Mouse (Mus musculus) myocyte (in vitro differentiated cells): ENCODE measurements around the gene Tspyl2. TPM values are rescaled to one million over a fixed set of nuclear protein-coding genes. Genes with fewer than 3 reads are reported as not detected.
A peak's percentile ranks its signal among the peaks of the same experiment; 100 is the strongest.
"Not testable (repeated sequence)": the region's sequence is repeated elsewhere in the genome, so short reads cannot be mapped to it uniquely, and the experiment has no call there.

Experiments used
- H3K27me3 ChIP-seq: one replicate; pipeline ENCODE4 v1.6.1; 2011; ENCODE audit not compliant: control insufficient read depth, insufficient read depth, insufficient read length
- H3K36me3 ChIP-seq: one replicate; pipeline ENCODE4 v1.6.1; 2011; ENCODE audit not compliant: control insufficient read depth, insufficient read depth
- H3K4me2 ChIP-seq: one replicate; pipeline ENCODE4 v1.6.1; 2011; ENCODE audit warnings: low read depth, control low read depth
- H3K4me3 ChIP-seq: one replicate; pipeline ENCODE4 v1.5.1; 2011; ENCODE audit warnings: mild to moderate bottlenecking, control low read depth, moderate library complexity
- H3K79me2 ChIP-seq: one replicate; pipeline ENCODE4 v1.6.1; 2011; ENCODE audit not compliant: control insufficient read depth, insufficient read depth
- H3ac ChIP-seq: one replicate; pipeline ENCODE4 v1.6.1; 2011; ENCODE audit not compliant: control insufficient read depth, insufficient read length
- CEBPB ChIP-seq: IDR thresholded peaks from 2 replicates; pipeline ENCODE4 v1.6.1; 2011; ENCODE audit warnings: mild to moderate bottlenecking, moderate library complexity; ENCODE audit not compliant: poor library complexity, insufficient read depth, severe bottlenecking
- E2F4 ChIP-seq: IDR thresholded peaks from one replicate; pipeline ENCODE4 v1.6.1; 2011; ENCODE audit warnings: mild to moderate bottlenecking, control low read depth, moderate library complexity; ENCODE audit not compliant: insufficient read depth
- MAX ChIP-seq: IDR thresholded peaks from one replicate; pipeline ENCODE4 v1.6.1; 2011; ENCODE audit warnings: low read depth, mild to moderate bottlenecking, control low read depth
- MYOD1 ChIP-seq, 3 experiments: IDR thresholded peaks; one replicate each; pipeline ENCODE4 v1.6.1; 2011; ENCODE audit warnings: control low read depth in 2 of 3, low read depth in 2 of 3, mild to moderate bottlenecking in 2 of 3, moderate library complexity in 1 of 3; ENCODE audit not compliant: insufficient read length in 2 of 3, control insufficient read depth in 1 of 3
- MYOG ChIP-seq, 3 experiments: IDR thresholded peaks; one replicate each; pipeline ENCODE4 v1.6.1; 2011; ENCODE audit warnings: control low read depth in 2 of 3, low read depth in 2 of 3, mild to moderate bottlenecking in 2 of 3; ENCODE audit not compliant: insufficient read length in 2 of 3, control insufficient read depth in 1 of 3, insufficient read depth in 1 of 3
- POLR2A ChIP-seq: IDR thresholded peaks from one replicate; pipeline ENCODE4 v1.6.1; 2011; ENCODE audit warnings: low read depth, mild to moderate bottlenecking, control low read depth, moderate library complexity; ENCODE audit not compliant: insufficient read length
- POLR2AphosphoS2 ChIP-seq: IDR thresholded peaks from one replicate; pipeline ENCODE4 v1.6.1; 2011; ENCODE audit warnings: low read depth, control low read depth; ENCODE audit not compliant: insufficient read length
- REST ChIP-seq: IDR thresholded peaks from one replicate; pipeline ENCODE4 v1.6.1; 2011; ENCODE audit warnings: mild to moderate bottlenecking, control low read depth, moderate library complexity; ENCODE audit not compliant: insufficient read depth, insufficient read length
- SRF ChIP-seq: IDR thresholded peaks from one replicate; pipeline ENCODE4 v1.6.1; 2011; ENCODE audit warnings: low read depth; ENCODE audit not compliant: control insufficient read depth, insufficient read length
- TCF12 ChIP-seq: IDR thresholded peaks from one replicate; pipeline ENCODE4 v1.6.1; 2011; ENCODE audit warnings: mild to moderate bottlenecking, control low read depth; ENCODE audit not compliant: poor library complexity, insufficient read depth, severe bottlenecking
- TCF3 ChIP-seq: IDR thresholded peaks from one replicate; pipeline ENCODE4 v1.6.1; 2011; ENCODE audit warnings: low read depth, control low read depth; ENCODE audit not compliant: insufficient read length
- USF1 ChIP-seq: IDR thresholded peaks from one replicate; pipeline ENCODE4 v1.6.1; 2011; ENCODE audit warnings: low read depth, mild to moderate bottlenecking, control low read depth, moderate library complexity
- polyA plus RNA-seq: library from polyadenylated mRNA; unstranded; fragments of >200 nt; fragmentation: generic; extraction: Trizol; gene quantifications from one replicate; pipeline ENCODE4 v1.2.1, GENCODE M21; 2012; ENCODE audit warnings: missing spikeins

The Tspyl2 gene
- polyA plus RNA-seq, 1 experiment, result 17.1 TPM

- no peak overlapping the region for H3K4me3 ChIP-seq
- TF ChIP-seq MYOD1 (IDR thresholded peaks at IDR 0.05; ENCODE audit: control insufficient read depth in 1 of 3, insufficient read length in 2 of 3, low read depth in 2 of 3), result no peak
- no peak for TF ChIP-seq MYOG (IDR thresholded peaks at IDR 0.05; ENCODE audit: control insufficient read depth in 1 of 3, insufficient read depth in 1 of 3, insufficient read length in 2 of 3, low read depth in 2 of 3)
- no peak for TF ChIP-seq TCF12
- TF ChIP-seq MAX, result no peak
- no peak for TF ChIP-seq SRF
- TF ChIP-seq E2F4, result no peak
- TF ChIP-seq USF1, result no peak
- no peak for TF ChIP-seq POLR2A
- TF ChIP-seq TCF3, result no peak
- no peak for TF ChIP-seq CEBPB
- no peak overlapping the region for H3K4me2 ChIP-seq
- H3K36me3 ChIP-seq, result no peaks in the 10 kb centered on the region
- no peak overlapping the region for H3ac ChIP-seq
- no peaks in the 10 kb centered on the region for H3K27me3 ChIP-seq
- no peaks in the 10 kb centered on the region for H3K79me2 ChIP-seq
These were observed 19.4 kb downstream of the Tspyl2 start for GRCm38 (mm10) chrX:152322776-152323175.

GRCm38 (mm10) chrX:152320535-152320934 lies 21.7 kb downstream of the Tspyl2 start:
- no peaks in the 10 kb centered on the region for H3K36me3 ChIP-seq
- H3K4me2 ChIP-seq, result no peak overlapping the region
- TF ChIP-seq MAX, result no peak
- peak in 1 of 3 experiments; percentile 35 for TF ChIP-seq MYOD1 (IDR thresholded peaks at IDR 0.05; ENCODE audit: control insufficient read depth in 1 of 3, insufficient read length in 2 of 3, low read depth in 2 of 3)
- no peaks in the 10 kb centered on the region for H3K79me2 ChIP-seq
- H3ac ChIP-seq, result no peak overlapping the region
- no peak overlapping the region for H3K4me3 ChIP-seq
- H3K27me3 ChIP-seq, result no peaks in the 10 kb centered on the region

- Histone ChIP-seq H3K27me3 (no peaks in the 10 kb centered on the region), H3K4me3 (no peak overlapping the region), H3ac (no peak overlapping the region), H3K36me3 (no peaks in the 10 kb centered on the region), H3K79me2 (no peaks in the 10 kb centered on the region), H3K4me2 (no peak overlapping the region)
- TF ChIP-seq MYOG (IDR thresholded peaks at IDR 0.05; ENCODE audit: control insufficient read depth in 1 of 3, insufficient read depth in 1 of 3, insufficient read length in 2 of 3, low read depth in 2 of 3), result no peak
- TF ChIP-seq POLR2AphosphoS2, result no peak
- TF ChIP-seq SRF, result no peak
- TF ChIP-seq TCF3, result no peak
- no peak for TF ChIP-seq POLR2A
- no peak for TF ChIP-seq TCF12
- no peak for TF ChIP-seq MYOD1 (IDR thresholded peaks at IDR 0.05; ENCODE audit: control insufficient read depth in 1 of 3, insufficient read length in 2 of 3, low read depth in 2 of 3)
- no peak for TF ChIP-seq CEBPB
- TF ChIP-seq REST, result no peak
- TF ChIP-seq E2F4, result no peak
- no peak for TF ChIP-seq MAX
- no peak for TF ChIP-seq USF1
These were observed 34.3 kb downstream of the Tspyl2 start for GRCm38 (mm10) chrX:152307942-152308341.

GRCm38 (mm10) chrX:152307371-152307770 lies 34.9 kb downstream of the Tspyl2 start:
- Histone ChIP-seq H3ac (no peak overlapping the region), H3K4me2 (no peak overlapping the region), H3K79me2 (no peaks in the 10 kb centered on the region), H3K36me3 (no peaks in the 10 kb centered on the region), H3K27me3 (no peaks in the 10 kb centered on the region), H3K4me3 (no peak overlapping the region)
- TF ChIP-seq POLR2AphosphoS2 (no peak), TCF3 (no peak), E2F4 (no peak), USF1 (no peak), MAX (no peak), REST (no peak), TCF12 (no peak), SRF (no peak), POLR2A (no peak), CEBPB (no peak), MYOG (IDR thresholded peaks at IDR 0.05; ENCODE audit: control insufficient read depth in 1 of 3, insufficient read depth in 1 of 3, insufficient read length in 2 of 3, low read depth in 2 of 3) (no peak), MYOD1 (IDR thresholded peaks at IDR 0.05; ENCODE audit: control insufficient read depth in 1 of 3, insufficient read length in 2 of 3, low read depth in 2 of 3) (no peak)

GRCm38 (mm10) chrX:152306224-152306623 lies 36.0 kb downstream of the Tspyl2 start:
- H3ac ChIP-seq, result no peak overlapping the region
- H3K4me2 ChIP-seq, result no peak overlapping the region
- no peak overlapping the region for H3K4me3 ChIP-seq
- H3K79me2 ChIP-seq, result no peaks in the 10 kb centered on the region
- no peaks in the 10 kb centered on the region for H3K27me3 ChIP-seq
- no peak for TF ChIP-seq TCF3
- no peak for TF ChIP-seq MYOG (IDR thresholded peaks at IDR 0.05; ENCODE audit: control insufficient read depth in 1 of 3, insufficient read depth in 1 of 3, insufficient read length in 2 of 3, low read depth in 2 of 3)
- TF ChIP-seq TCF12, result no peak
- TF ChIP-seq E2F4, result no peak
- no peak for TF ChIP-seq CEBPB
- TF ChIP-seq USF1, result no peak
- no peak for TF ChIP-seq MAX
- no peak for TF ChIP-seq POLR2AphosphoS2
- no peak for TF ChIP-seq MYOD1 (IDR thresholded peaks at IDR 0.05; ENCODE audit: control insufficient read depth in 1 of 3, insufficient read length in 2 of 3, low read depth in 2 of 3)
- no peak for TF ChIP-seq SRF
- no peaks in the 10 kb centered on the region for H3K36me3 ChIP-seq

- not testable (repeated sequence) for H3ac ChIP-seq, H3K36me3 ChIP-seq, H3K4me3 ChIP-seq, H3K27me3 ChIP-seq, H3K79me2 ChIP-seq, H3K4me2 ChIP-seq
These were observed 55.2 kb downstream of the Tspyl2 start for GRCm38 (mm10) chrX:152287026-152287425.
